Mouse (Mus musculus) cortical plate, adult 2 months (tissue): ENCODE measurements around the gene Bet1l.

Experiments
- CTCF ChIP-seq: fragments of 200-500 bp; IDR thresholded peaks from 2 replicates; pipeline ENCODE4 v1.5.1; 2011; ENCODE audit warnings: mild to moderate bottlenecking, control low read depth, low read length; ENCODE audit not compliant: insufficient read depth; ENCODE audit errors: extremely low read depth
- POLR2A ChIP-seq: fragments of 200-500 bp; IDR thresholded peaks from 2 replicates; pipeline ENCODE4 v1.6.1; 2011; ENCODE audit warnings: mild to moderate bottlenecking, low read length, control low read depth; ENCODE audit not compliant: insufficient read depth; ENCODE audit errors: extremely low read depth

DNA sequence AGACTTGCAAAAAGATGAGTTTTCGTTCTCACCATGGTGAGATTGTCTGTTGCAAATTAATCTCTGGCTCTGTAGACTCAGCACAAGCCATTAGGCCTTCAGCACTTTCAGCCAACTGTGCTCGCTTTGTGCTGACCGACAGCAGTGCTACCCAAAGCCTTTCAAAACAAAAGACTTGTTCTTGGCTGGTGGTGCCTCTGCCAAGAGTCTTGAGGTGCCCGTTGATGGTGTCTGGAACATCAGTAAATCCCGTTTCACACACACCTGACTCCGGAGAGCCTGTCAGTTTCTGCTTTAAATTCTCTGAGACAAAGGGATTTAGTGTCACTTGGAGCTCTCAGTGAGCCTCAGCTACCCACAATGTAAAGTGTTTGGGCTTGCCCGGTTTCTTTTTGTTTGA, 36.7 kb upstream of the Bet1l start:
- TF ChIP-seq CTCF: no peak
- no peak for TF ChIP-seq POLR2A
